Mouse (Mus musculus) layer of hippocampus, postnatal 25 days (tissue): ENCODE results near the gene Pnp2. TPM values are rescaled to one million over a fixed set of nuclear protein-coding genes. Genes with fewer than 3 reads are reported as not detected.

Source experiments
- DNase-seq, 2 experiments: peaks; one replicate each; pipeline ENCODE4 v3.0.0; 2022; ENCODE audit warnings: mixed read lengths in 2 of 2, low spot score in 1 of 2; ENCODE audit errors: extremely low spot score in 1 of 2
- total RNA-seq, 2 experiments: library from RNA; stranded (reverse); gene quantifications; 2 replicates each; pipeline ENCODE4 v1.2.3; 2021

Pnp2 gene
- total RNA-seq, 2 experiments from 2014 or later = 0.62 to 1.1 TPM

DNA sequence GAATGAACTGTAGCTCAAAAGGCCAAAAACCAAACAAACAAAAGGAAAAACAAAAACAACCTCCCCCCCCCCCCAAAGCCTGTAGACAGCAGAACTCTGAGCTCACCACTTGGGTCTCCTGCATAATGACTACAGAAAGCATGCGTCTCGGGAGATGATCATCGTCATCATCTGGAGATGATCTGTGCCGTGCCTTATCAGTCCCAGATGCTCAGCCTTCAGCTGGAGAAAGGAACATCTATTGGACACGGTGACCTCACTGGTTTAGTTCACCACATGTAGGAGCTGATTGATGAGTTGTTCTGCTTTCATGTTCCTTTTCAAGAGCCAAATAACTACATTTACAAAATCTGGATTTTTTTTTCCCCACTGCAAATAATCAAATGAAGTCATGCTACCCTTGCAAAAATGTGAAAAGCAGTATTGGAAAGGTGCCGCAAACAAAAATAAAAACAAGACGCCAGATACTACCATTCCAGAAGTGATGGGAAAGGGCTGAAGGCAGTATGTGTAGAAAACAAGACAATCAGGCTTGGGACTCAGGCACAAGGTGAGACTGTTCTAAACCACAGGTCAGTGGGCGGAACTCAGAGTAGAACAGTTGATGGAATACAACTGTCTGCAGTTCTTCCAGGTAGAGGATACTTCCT lies 51.5 kb downstream of the Pnp2 start, which contains the start of gene Rnase10:
Rnase10 (plus strand) TSS at position 600 of the 650 bp plus-strand sequence.
- no peak for DNase-seq

DNA sequence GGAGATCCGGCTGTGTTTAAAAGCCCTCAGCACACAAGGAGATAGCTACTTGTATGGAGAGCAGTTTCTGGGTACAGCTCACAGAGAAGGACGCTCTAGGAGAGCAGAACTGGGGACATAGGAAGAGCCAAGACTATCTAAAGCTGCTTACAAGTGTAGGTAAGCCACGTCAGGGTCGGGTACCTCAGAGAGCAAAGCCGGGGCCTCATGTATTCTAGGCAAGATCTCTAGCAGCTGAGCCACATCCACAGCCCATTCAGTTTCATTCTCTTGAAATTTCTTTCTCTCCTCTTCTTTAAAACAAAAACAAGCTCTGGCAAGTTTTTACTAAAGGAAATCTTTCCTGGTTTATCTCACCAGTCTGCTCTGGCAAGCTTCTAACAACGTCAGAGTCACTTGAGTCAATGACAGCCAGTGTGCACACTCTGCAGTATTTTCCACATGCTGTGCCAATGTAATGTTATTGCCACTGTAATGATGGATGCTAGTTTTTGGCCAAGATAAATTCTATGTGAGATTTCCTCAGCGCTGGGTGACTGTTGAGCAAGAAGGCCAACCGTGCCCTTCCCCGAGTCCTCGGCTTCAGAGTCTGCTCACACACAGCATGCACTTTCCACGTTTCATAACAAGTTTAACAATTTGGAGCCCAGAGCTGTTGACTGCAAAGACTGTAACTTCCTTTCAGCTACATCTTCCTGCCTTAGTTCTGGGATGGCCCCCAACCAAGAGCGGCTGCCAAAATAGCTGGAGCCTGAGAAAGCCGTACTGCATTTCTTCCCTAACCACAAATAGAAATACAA lies 52.3 kb downstream of the Pnp2 start:
- peak; percentile 11 to 13 for DNase-seq

- no peak for DNase-seq
Measured at GRCm38 (mm10) chr14:51008781-51009180, 53.0 kb downstream of the Pnp2 start.

DNA sequence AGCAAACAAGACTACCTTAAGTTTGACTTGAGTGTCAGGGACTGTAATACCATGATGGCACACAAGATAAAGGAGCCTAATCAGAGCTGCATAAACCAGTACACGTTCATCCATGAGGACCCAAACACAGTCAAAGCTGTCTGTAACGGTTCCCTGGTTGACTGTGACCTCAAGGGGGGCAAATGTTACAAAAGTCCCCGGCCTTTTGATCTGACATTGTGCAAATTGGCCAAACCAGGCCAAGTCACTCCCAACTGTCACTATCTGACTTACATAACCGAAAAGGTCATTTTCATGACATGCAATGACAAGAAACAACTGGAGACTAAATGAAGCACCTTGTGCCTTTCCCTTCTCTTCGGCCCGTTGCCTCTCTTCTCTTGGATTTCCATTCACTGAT lies 53.8 kb downstream of the Pnp2 start:
- DNase-seq = no peak

Other genes with a start within 250 kb of the Pnp2 start
- not detected for gene Olfr748, start 248.6 kb upstream of the Pnp2 start, total RNA-seq
- gene Olfr749, start 210.9 kb upstream of the Pnp2 start, total RNA-seq = not detected
- gene Ttc5, start 170.5 kb upstream of the Pnp2 start, total RNA-seq = 10 to 100 TPM; 62.2 to 71.8 TPM
- under 1 TPM in 1 of 2 experiments, not detected in 1; 0.69 TPM for gene Ccnb1ip1, start 148.3 kb upstream of the Pnp2 start, total RNA-seq
- gene Parp2, start 148.2 kb upstream of the Pnp2 start, total RNA-seq = 10 to 100 TPM; 26.3 to 29.0 TPM
- gene Tep1, start 85.4 kb upstream of the Pnp2 start, total RNA-seq = 1 to 10 TPM; 2.1 to 3.1 TPM
- 1 to 10 TPM; 3.2 to 3.3 TPM for gene Klhl33, start 58.5 kb upstream of the Pnp2 start, total RNA-seq
- gene Osgep, start 31.1 kb upstream of the Pnp2 start, total RNA-seq = 10 to 100 TPM; 34.6 to 37.0 TPM
- 10 to 100 TPM; 67.4 to 75.4 TPM for gene Apex1, start 31.0 kb upstream of the Pnp2 start, total RNA-seq
- gene Pip4p1, start 25.1 kb upstream of the Pnp2 start, total RNA-seq = 10 to 100 TPM; 85.3 to 88.8 TPM
- gene Pnp, start 24.9 kb upstream of the Pnp2 start, total RNA-seq = 10 to 100 TPM; 13.0 to 17.4 TPM
- gene Gm49342, start 11.5 kb upstream of the Pnp2 start, total RNA-seq = 10 to 100 TPM in 1 of 2 experiments, 1 to 10 TPM in 1; 8.9 to 14.9 TPM
- gene Rnase10, start 51.8 kb downstream of the Pnp2 start, total RNA-seq = not detected
- not detected for gene Rnase9, start 85.9 kb downstream of the Pnp2 start, total RNA-seq
- gene Rnase11, start 94.2 kb downstream of the Pnp2 start, total RNA-seq = not detected
- not detected for gene Rnase12, start 101.7 kb downstream of the Pnp2 start, total RNA-seq
- not detected for gene Olfr750, start 118.4 kb downstream of the Pnp2 start, total RNA-seq
- gene Rnase4, start 135.1 kb downstream of the Pnp2 start, total RNA-seq = 10 to 100 TPM; 17.0 to 19.4 TPM
- 1 to 10 TPM; 3.4 to 4.7 TPM for gene Ang, start 135.2 kb downstream of the Pnp2 start, total RNA-seq
- gene Eddm3b, start 158.4 kb downstream of the Pnp2 start, total RNA-seq = not detected
- under 1 TPM in 1 of 2 experiments, not detected in 1; 0.25 TPM for gene Rnase6, start 167.9 kb downstream of the Pnp2 start, total RNA-seq
- 1 to 10 TPM; 2.4 to 3.4 TPM for gene Rnase1, start 190.8 kb downstream of the Pnp2 start, total RNA-seq
- under 1 TPM in 1 of 2 experiments, not detected in 1; 0.37 TPM for gene Rnase2b, start 206.3 kb downstream of the Pnp2 start, total RNA-seq
- gene Ang2, start 243.2 kb downstream of the Pnp2 start, total RNA-seq = not detected
- not detected for gene Ear14, start 247.4 kb downstream of the Pnp2 start, total RNA-seq